9 mouse cellular contexts compared by ENCODE assay signal in the genomic region with DNA sequence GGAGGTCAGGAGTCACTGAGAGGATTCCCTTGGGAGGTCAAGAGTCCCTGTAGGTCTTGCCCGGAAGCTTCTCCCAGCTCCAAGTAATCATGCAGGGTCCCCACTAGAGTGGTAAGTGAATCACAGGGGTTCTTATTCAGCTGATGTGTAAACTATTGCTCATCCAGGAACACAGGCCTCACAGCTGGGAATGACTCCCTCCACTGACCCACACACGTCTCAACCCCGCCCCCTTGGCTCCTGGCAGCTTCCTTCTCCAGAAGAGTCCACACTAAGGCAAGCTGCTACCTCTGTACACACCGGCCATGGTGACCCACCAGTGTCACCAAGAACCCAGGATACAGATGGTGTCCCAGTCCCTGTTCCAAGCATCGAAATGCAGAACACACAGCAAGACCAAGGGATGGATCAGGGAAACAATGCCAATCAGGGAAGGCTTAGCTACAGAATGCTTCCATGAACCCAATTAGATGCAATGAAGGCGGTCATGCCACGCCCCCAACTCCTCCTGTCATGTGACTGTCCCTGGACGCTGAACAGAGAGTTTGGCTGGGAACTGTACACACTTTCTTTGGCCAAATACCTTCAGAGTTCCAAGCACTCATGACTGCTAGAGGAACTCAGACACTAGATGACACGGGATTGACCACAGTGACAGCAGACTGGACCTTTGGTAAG. TPM values are rescaled to one million over a fixed set of nuclear protein-coding genes. Genes with fewer than 3 reads are reported as not detected.
DNase-seq lines count a peak whose midpoint lies in the region; ATAC-seq lines count a peak whose summit lies in the region.
"Had no signal": no experiment of that assay in that cellular context is flagged by ENCODE, and none has a peak within 500 bp of the region (broad histone marks: within the 10 kb centered on the region; RNA-seq: fewer than 3 reads in every experiment).

No protein-coding gene starts in this region.

- no peak overlapping the region for H3K9ac ChIP-seq in kidney, embryonic 15.5 days
- H3K9ac ChIP-seq in stomach, embryonic 15.5 days, result no peak overlapping the region

- H3K4me2 ChIP-seq in kidney, embryonic 15.5 days, result no peak overlapping the region
- no peak overlapping the region for H3K4me2 ChIP-seq in stomach, embryonic 15.5 days

- no peaks in the 10 kb centered on the region for H3K27me3 ChIP-seq in kidney, embryonic 15.5 days
- H3K27me3 ChIP-seq in stomach, embryonic 15.5 days (replicated peaks), result no peaks in the 10 kb centered on the region

- peak; percentile 78 for DNase-seq in kidney, adult 11 months
- DNase-seq in R1 (ENCODE audit: low read depth, low spot score), result peak; percentile 66
- DNase-seq in heart, adult 18-20 months, result peak; percentile 90 to 91
- DNase-seq in liver, result peak; percentile 81
- DNase-seq in layer of hippocampus, postnatal 25 days (ENCODE audit: extremely low spot score in 1 of 2, low spot score in 1 of 2), result no peak
- DNase-seq in layer of hippocampus, adult 9-11 months, result no peak

- H3K9me3 ChIP-seq in kidney, embryonic 15.5 days (replicated peaks), result no peaks in the 10 kb centered on the region
- no peaks in the 10 kb centered on the region for H3K9me3 ChIP-seq in stomach, embryonic 15.5 days
- H3K9me3 ChIP-seq: G1E had no signal

- WGBS in kidney, embryonic 15.5 days, result 62% methylated on average over 9 of the region's 9 CpGs
- WGBS in stomach, embryonic 15.5 days, result 63% methylated on average over 9 of the region's 9 CpGs

- H3K36me3 ChIP-seq in kidney, embryonic 15.5 days, result peaks cover 14% of the 10 kb centered on the region; the same call in 1 of the 2 replicates
- H3K36me3 ChIP-seq in stomach, embryonic 15.5 days, result peaks cover 10% of the 10 kb centered on the region; the same call in 1 of the 2 replicates

- no peak for ATAC-seq in kidney, embryonic 15.5 days (replicated peaks; ENCODE audit: low FRiP score)
- ATAC-seq in stomach, embryonic 15.5 days (ENCODE audit: insufficient read depth, low FRiP score, low read depth), result no peak

- H3K4me1 ChIP-seq in kidney, embryonic 15.5 days, result peaks cover 62% of the 10 kb centered on the region
- H3K4me1 ChIP-seq in stomach, embryonic 15.5 days, result peaks cover 33% of the 10 kb centered on the region

- H3K4me3 ChIP-seq in kidney, embryonic 15.5 days (replicated peaks), result no peak overlapping the region
- H3K4me3 ChIP-seq in stomach, embryonic 15.5 days (replicated peaks), result no peak overlapping the region

- no peak overlapping the region for H3K27ac ChIP-seq in kidney, embryonic 15.5 days
- H3K27ac ChIP-seq in stomach, embryonic 15.5 days, result peak overlapping the region; percentile 80; the same call in 1 of the 2 replicates

RNA-seq across cellular contexts. Expression of gene Ssh1, which starts 18.0 kb away (rescaled TPM):
- polyA plus RNA-seq in kidney, embryonic 15.5 days (2015; fragmentation: Nextera tagmentation; extraction: Ambion mirVana), result 14.7 and 18.3 TPM in 2 replicates
- total RNA-seq in heart, adult 18-20 months (2021), result 10 to 100 TPM; 13.5 to 13.6 TPM
- 13.3 and 13.7 TPM in 2 replicates for polyA plus RNA-seq in stomach, embryonic 15.5 days (2015; fragmentation: Nextera tagmentation; extraction: Ambion mirVana)
- 10 to 100 TPM; 22.9 to 27.6 TPM for total RNA-seq in layer of hippocampus, postnatal 25 days (2021)

RNA-seq across cellular contexts. Expression of gene Dao, which starts 27.8 kb away (rescaled TPM):
- 14.2 and 14.9 TPM in 2 replicates for polyA plus RNA-seq in kidney, embryonic 15.5 days (2015; fragmentation: Nextera tagmentation; extraction: Ambion mirVana)
- total RNA-seq in heart, adult 18-20 months (2021), result not detected
- polyA plus RNA-seq in stomach, embryonic 15.5 days (2015; fragmentation: Nextera tagmentation; extraction: Ambion mirVana), result 3.4 and 5.0 TPM in 2 replicates
- total RNA-seq in layer of hippocampus, postnatal 25 days (2021), result not detected
- total RNA-seq: G1E had no signal
- polyA plus RNA-seq: G1E had no signal

Comparison
In these comparisons a context has a peak if more than half of its experiments do, and no peak if none do; other contexts are left out.
1. DNase-seq: peak in kidney, adult 11 months (single experiment), R1 (single experiment), heart, adult 18-20 months (2 of 2) and liver (single experiment); none in layer of hippocampus, postnatal 25 days (0 of 2) and layer of hippocampus, adult 9-11 months (single experiment).